Mouse (Mus musculus) bone marrow macrophage, adult 2 months (primary cell): ENCODE results near the gene Armh4.
"Not testable (repeated sequence)": the region's sequence is repeated elsewhere in the genome, so short reads cannot be mapped to it uniquely, and the experiment has no call there.

Experiments
- CTCF ChIP-seq: IDR thresholded peaks from 2 replicates; pipeline ENCODE4 v1.5.1; 2012; ENCODE audit warnings: low read depth, mild to moderate bottlenecking, low read length, moderate library complexity
- POLR2A ChIP-seq: IDR thresholded peaks from 2 replicates; pipeline ENCODE4 v1.6.1; 2012; ENCODE audit warnings: mild to moderate bottlenecking, low read depth, low read length, borderline replicate concordance

DNA sequence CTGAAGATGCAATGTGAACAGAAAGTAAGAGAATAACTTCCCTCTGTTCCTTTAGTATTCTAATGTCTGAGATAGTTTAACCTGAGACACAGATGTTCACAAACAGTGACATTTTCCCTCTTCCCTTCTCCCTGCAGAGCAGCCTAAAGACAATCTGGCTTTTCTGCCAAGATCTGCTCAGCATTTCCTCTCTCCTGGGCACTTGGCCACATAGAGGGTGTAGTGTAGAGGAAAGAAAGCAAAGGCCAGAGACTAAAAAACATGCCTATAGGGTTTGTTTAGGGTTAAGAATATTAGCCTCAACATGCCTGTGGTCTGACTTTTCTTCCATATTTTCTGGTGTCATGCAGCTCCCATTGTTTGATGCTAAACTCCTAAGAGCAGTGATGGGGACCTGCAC lies 21.9 kb upstream of the Armh4 start:
- TF ChIP-seq CTCF, POLR2A: not testable (repeated sequence)
